Mouse (Mus musculus) heart, adult 18-20 months (tissue): ENCODE measurements around the gene Utp14a. TPM values are rescaled to one million over a fixed set of nuclear protein-coding genes. Genes with fewer than 3 reads are reported as not detected.

Experiments
- DNase-seq, 2 experiments: peaks; one replicate each; pipeline ENCODE4 v3.0.0; 2021 to 2022; ENCODE audit warnings: mixed read lengths in 1 of 2
- total RNA-seq, 2 experiments: library from RNA; stranded (reverse); gene quantifications; 2 replicates each; pipeline ENCODE4 v1.2.3; 2021

Gene Utp14a
- total RNA-seq, 2 experiments from 2014 or later = 14.1 to 17.1 TPM

DNA sequence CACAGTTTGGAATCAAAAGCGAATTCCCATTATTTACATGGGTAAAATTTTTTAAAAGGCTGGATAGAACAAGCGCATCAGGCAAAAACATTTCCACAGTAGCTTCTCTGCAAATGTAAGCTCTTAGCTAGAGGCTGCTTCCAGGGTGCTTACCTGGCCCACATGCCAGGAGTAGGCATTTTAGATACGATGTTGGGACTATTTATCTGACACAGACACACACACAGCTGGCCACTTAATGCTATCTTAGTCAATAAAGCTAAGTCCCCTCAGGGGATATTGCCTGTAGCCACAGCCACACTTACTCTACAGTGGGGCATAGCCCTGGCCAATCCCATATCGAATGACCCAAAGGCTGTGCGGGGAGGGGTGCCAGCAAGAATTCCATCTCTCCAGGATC, 55.1 kb downstream of the Utp14a start:
- DNase-seq = no peak

DNA sequence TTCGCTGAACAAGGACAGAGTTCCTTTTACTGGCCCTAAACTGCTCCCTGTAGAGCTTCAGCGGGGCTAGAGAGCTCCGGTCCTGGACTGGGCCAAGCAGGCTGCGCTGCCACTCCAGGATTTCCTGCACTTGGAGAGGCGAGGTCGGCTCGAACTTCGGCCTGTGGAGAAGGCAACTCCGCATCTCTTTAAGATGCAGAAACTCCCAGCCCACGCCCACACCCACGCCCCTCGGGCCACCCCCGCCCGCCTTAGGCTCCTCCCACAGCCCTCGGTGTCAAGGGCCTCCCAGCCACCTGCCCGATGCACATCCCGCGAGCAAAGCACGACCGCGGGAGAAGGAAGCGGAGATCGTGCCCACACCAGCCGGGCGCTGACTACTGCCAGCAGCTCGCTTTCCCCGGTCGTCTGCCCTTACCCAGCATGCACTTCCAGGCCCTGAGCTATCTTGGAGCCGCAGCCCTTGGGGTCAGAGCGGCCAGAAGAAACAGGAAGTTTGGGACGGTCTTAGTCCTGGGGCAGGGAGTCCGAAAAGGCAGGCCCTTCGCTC, 57.9 kb downstream of the Utp14a start:
- DNase-seq = peak; percentile 90

DNA sequence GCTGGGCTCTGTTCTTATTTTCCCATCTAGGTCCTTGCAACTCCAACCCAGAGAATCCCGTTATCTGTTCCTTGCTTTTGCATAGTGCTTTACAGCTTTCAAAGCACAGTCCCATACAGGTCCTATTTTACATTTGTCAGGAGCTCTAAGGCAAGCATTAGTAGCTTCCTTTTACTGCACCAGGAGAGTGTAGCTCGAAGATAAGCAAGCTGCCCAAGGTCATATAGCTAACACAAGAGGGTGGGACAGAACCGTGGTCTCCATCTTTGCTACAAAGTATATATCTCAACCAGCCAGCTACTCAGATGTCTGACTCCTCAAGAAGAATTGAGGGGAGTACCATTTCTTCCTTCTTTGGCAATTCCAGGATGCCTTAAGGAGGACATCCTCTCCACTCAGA, 60.8 kb downstream of the Utp14a start:
- DNase-seq = no peak

DNA sequence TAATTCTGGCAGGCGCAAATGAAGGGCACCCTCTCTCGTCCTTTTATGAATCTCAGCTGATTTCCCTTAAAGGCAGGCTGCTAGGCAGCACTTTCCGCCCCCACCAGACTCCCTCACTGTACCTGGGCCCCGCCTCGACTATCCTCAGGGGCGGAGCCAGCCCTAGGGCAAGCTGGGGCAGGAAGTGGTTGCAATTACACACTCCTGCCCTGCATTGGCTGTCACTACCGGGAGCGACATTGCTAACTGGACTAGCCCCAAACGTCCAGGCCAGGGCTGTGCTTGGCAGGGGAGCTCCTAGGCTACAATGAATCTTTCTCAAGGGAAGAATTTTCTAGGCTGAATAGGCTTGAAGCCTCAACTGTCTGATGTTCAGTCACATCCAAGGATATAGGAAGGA, 61.5 kb downstream of the Utp14a start:
- DNase-seq = peak in 1 of 2 experiments; percentile 14

Other genes starting within 250 kb of the Utp14a start
- 10 to 100 TPM in 1 of 2 experiments, 1 to 10 TPM in 1; 4.6 to 15.9 TPM for gene Apln, start 222.0 kb upstream of the Utp14a start, total RNA-seq
- 1 to 10 TPM; 1.3 to 2.5 TPM for gene Xpnpep2, start 148.1 kb upstream of the Utp14a start, total RNA-seq
- gene Sash3, start 110.4 kb upstream of the Utp14a start, total RNA-seq = 1 to 10 TPM; 1.0 to 4.1 TPM
- gene Zdhhc9, start 48.0 kb upstream of the Utp14a start, total RNA-seq = 10 to 100 TPM; 28.1 to 37.1 TPM
- gene Bcorl1, start 84.5 kb downstream of the Utp14a start, total RNA-seq = 1 to 10 TPM; 5.1 to 6.4 TPM
- 1 to 10 TPM; 5.8 to 6.5 TPM for gene Elf4, start 206.3 kb downstream of the Utp14a start, total RNA-seq